In the genomic region with DNA sequence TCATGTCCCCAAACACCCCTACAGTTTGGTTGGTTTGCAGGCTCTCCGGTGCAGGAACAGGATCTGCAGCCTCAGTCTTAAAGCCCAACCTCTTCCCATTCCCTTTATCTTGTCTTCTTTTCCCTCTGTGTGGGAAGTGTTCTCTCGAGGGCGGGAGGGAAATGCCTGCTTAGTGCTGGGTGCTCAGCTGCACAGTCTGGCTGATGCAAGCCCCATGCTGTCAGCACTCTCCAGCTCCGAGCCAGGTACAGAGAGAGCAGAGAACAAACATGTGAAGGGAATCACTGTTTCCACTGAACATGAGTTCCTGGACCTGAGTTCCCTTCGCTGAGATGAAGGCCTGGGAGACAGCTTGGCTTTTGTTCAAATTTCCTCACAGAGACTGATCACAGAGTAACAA, we compare ENCODE assay signal across 19 mouse cellular contexts. TPM values are rescaled to one million over a fixed set of nuclear protein-coding genes. Genes with fewer than 3 reads are reported as not detected.
DNase-seq lines count a peak whose midpoint lies in the region; ATAC-seq lines count a peak whose summit lies in the region.
"Had no signal": no experiment of that assay in that cellular context is flagged by ENCODE, and none has a peak within 500 bp of the region (broad histone marks: within the 10 kb centered on the region; RNA-seq: fewer than 3 reads in every experiment).

No protein-coding gene starts in this region.

- H3K9me3 ChIP-seq in liver, embryonic 12.5 days (replicated peaks), result no peaks in the 10 kb centered on the region
- H3K9me3 ChIP-seq: embryonic facial prominence, embryonic 12.5 days; hindbrain, embryonic 15.5 days; kidney, embryonic 15.5 days; neural tube, embryonic 12.5 days; stomach, embryonic 15.5 days had no signal

- 44% methylated on average over 5 of the region's 5 CpGs for WGBS in liver, embryonic 12.5 days (ENCODE audit: insufficient replicate concordance)

- DNase-seq in cerebellum, postnatal 14 days, result no peak
- peak; percentile 55 to 58 for DNase-seq in right cerebral cortex, adult 2 months (ENCODE audit: low spot score in 2 of 2)
- no peak for DNase-seq in right cerebral cortex, postnatal 4 days
- DNase-seq in left cerebral cortex, postnatal 14 days (ENCODE audit: low spot score in 2 of 2), result peak; percentile 37 to 45
- no peak for DNase-seq in gastrocnemius, postnatal 25 days
- no peak for DNase-seq in retina, postnatal 1 day
- DNase-seq: liver; lung, postnatal 10 days had no signal

- no peak overlapping the region for H3K4me3 ChIP-seq in liver, embryonic 12.5 days
- H3K4me3 ChIP-seq: embryonic facial prominence, embryonic 12.5 days; hindbrain, embryonic 15.5 days; kidney, embryonic 15.5 days; neural tube, embryonic 12.5 days; stomach, embryonic 15.5 days had no signal

- H3K27me3 ChIP-seq in liver, embryonic 12.5 days (replicated peaks), result 0 out of 2 replicates have a peak, but pooled peaks cover 3% of the 10 kb centered on the region
- H3K27me3 ChIP-seq: embryonic facial prominence, embryonic 12.5 days; hindbrain, embryonic 15.5 days; kidney, embryonic 15.5 days; neural tube, embryonic 12.5 days; stomach, embryonic 15.5 days had no signal

- no peak overlapping the region for H3K9ac ChIP-seq in liver, embryonic 12.5 days
- H3K9ac ChIP-seq: embryonic facial prominence, embryonic 12.5 days; hindbrain, embryonic 15.5 days; kidney, embryonic 15.5 days; neural tube, embryonic 12.5 days; stomach, embryonic 15.5 days had no signal

- H3K27ac ChIP-seq in liver, embryonic 12.5 days, result no peak overlapping the region
- H3K27ac ChIP-seq: embryonic facial prominence, embryonic 12.5 days; hindbrain, embryonic 15.5 days; kidney, embryonic 15.5 days; neural tube, embryonic 12.5 days; stomach, embryonic 15.5 days had no signal

- peak; percentile 56; the same call in 1 of the 2 replicates for ATAC-seq in cerebellum, adult (ENCODE audit: insufficient number of reproducible peaks, low FRiP score, low TSS enrichment)
- no peak for ATAC-seq in liver, embryonic 12.5 days

- intact Hi-C loops in left cerebral cortex, postnatal 14 days (cut with DNase I), result no loop called here

- H3K4me2 ChIP-seq in liver, embryonic 12.5 days, result no peak overlapping the region
- H3K4me2 ChIP-seq: embryonic facial prominence, embryonic 12.5 days; hindbrain, embryonic 15.5 days; kidney, embryonic 15.5 days; midbrain, embryonic 11.5 days; neural tube, embryonic 12.5 days; stomach, embryonic 15.5 days had no signal

- no peaks in the 10 kb centered on the region for H3K36me3 ChIP-seq in liver, embryonic 12.5 days
- H3K36me3 ChIP-seq: embryonic facial prominence, embryonic 12.5 days; hindbrain, embryonic 15.5 days; kidney, embryonic 15.5 days; neural tube, embryonic 12.5 days; stomach, embryonic 15.5 days had no signal

- no peaks in the 10 kb centered on the region for H3K4me1 ChIP-seq in liver, embryonic 12.5 days
- H3K4me1 ChIP-seq: hindbrain, embryonic 15.5 days; kidney, embryonic 15.5 days; neural tube, embryonic 12.5 days; stomach, embryonic 15.5 days had no signal

RNA-seq across cellular contexts. Expression of a gene that starts 6.4 kb away (rescaled TPM):
- 10 to 100 TPM; 27.7 to 30.0 TPM for total RNA-seq in left cerebral cortex, postnatal 14 days (2021)
- total RNA-seq in gastrocnemius, postnatal 25 days (2021), result 1 to 10 TPM; 4.9 to 6.4 TPM
- 0.04 and 0.08 TPM in 2 replicates for polyA plus RNA-seq in liver, embryonic 12.5 days (2016; fragmentation: Nextera tagmentation; extraction: Ambion mirVana)

RNA-seq across cellular contexts. Expression of a gene that starts 19.4 kb away (rescaled TPM):
- total RNA-seq in left cerebral cortex, postnatal 14 days (2021), result 10 to 100 TPM; 67.1 to 73.7 TPM
- total RNA-seq in gastrocnemius, postnatal 25 days (2021), result 10 to 100 TPM; 30.4 to 31.3 TPM
- polyA plus RNA-seq in liver, embryonic 12.5 days (2016; fragmentation: Nextera tagmentation; extraction: Ambion mirVana), result 114 and 115 TPM in 2 replicates

RNA-seq across cellular contexts. Expression of a gene that starts 34.8 kb away (rescaled TPM):
- not detected for total RNA-seq in left cerebral cortex, postnatal 14 days (2021)
- total RNA-seq in gastrocnemius, postnatal 25 days (2021), result not detected
- not detected in 2 replicates for polyA plus RNA-seq in liver, embryonic 12.5 days (2016; fragmentation: Nextera tagmentation; extraction: Ambion mirVana)
- total RNA-seq: adrenal gland, postnatal 4 days; ES-E14 had no signal
- polyA plus RNA-seq: heart, embryonic 14.5 days; kidney, embryonic 15.5 days; midbrain, embryonic 11.5 days; stomach, embryonic 15.5 days had no signal

Comparison
In these comparisons a context has a peak if more than half of its experiments do, and no peak if none do; other contexts are left out.
1. DNase-seq: peak in right cerebral cortex, adult 2 months (2 of 2) and left cerebral cortex, postnatal 14 days (2 of 2); none in cerebellum, postnatal 14 days (0 of 2), right cerebral cortex, postnatal 4 days (single experiment), gastrocnemius, postnatal 25 days (single experiment) and retina, postnatal 1 day (single experiment).